Mouse (Mus musculus): Measurements from ENCODE around the gene Phrf1.

GRCm38 (mm10) chr7:141193948-141194347 lies 34.6 kb upstream of the Phrf1 start, which contains the start of the genes Hras and Lrrc56:
- peak; percentile 78; the same call in 1 of the 2 replicates for TF ChIP-seq POLR2A (IDR thresholded peaks at IDR 0.05; ENCODE audit: borderline replicate concordance, low read depth, low read length)
- TF ChIP-seq CTCF (IDR thresholded peaks at IDR 0.05; ENCODE audit: low read depth, low read length), result no peak
